Mouse (Mus musculus): ENCODE measurements around the gene Pdcl3. TPM values are rescaled to one million over a fixed set of nuclear protein-coding genes. Genes with fewer than 3 reads are reported as not detected.

Gene Pdcl3
- 18.1 and 24.4 TPM in 2 replicates for polyA plus RNA-seq (2012; rRNA removed)

DNA sequence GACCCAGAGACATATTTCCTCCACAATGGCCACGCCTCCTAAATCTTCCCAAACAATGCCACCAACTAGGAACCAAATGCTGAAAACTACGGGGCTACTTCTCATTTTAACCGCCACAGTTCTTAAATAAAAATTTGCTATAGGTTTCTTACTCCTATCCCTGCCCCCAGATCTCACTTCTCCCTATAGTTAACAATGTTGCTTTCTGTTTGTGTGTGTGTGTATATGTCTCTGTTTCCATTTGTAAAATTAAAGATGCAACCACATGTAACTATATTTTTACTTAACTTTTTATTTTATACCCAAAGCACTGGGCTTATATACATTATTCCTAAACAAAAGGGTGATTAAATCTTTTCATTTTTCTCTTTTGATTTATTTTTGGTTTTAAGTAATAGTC is at the start of gene Pdcl3:
Pdcl3 (plus strand) TSS at position 301 of the 400 bp plus-strand sequence.

GRCm38 (mm10) chr1:38938849-38939248 is 46.6 kb upstream of the Pdcl3 start, which contains the start of gene Nms:
Gene Nms, plus strand, starts transcription at chr1:38939149.

Other genes with a start within 250 kb of the Pdcl3 start
- gene Lonrf2, start 148.9 kb upstream of the Pdcl3 start, polyA plus RNA-seq (2012; rRNA removed), result 2.3 and 3.3 TPM in 2 replicates
- gene Chst10, start 87.4 kb upstream of the Pdcl3 start, polyA plus RNA-seq (2012; rRNA removed), result 5.2 and 8.1 TPM in 2 replicates
- not detected in 2 replicates for gene Nms, start 46.5 kb upstream of the Pdcl3 start, polyA plus RNA-seq (2012; rRNA removed)
- gene Npas2, start 208.1 kb downstream of the Pdcl3 start, polyA plus RNA-seq (2012; rRNA removed), result 9.5 and 11.3 TPM in 2 replicates